Mouse (Mus musculus) megakaryocyte-erythroid progenitor cell, adult 5 weeks (primary cell): ENCODE results near the gene Stag3. TPM values are rescaled to one million over a fixed set of nuclear protein-coding genes. Genes with fewer than 3 reads are reported as not detected.

Experiments used
- polyA plus RNA-seq: library from polyadenylated mRNA; stranded (reverse); fragments of >175 nt; gene quantifications from 2 replicates; pipeline ENCODE4 v1.2.3, GENCODE M21; 2012

Stag3 gene
- polyA plus RNA-seq = 8.0 and 9.8 TPM in 2 replicates

GRCm38 (mm10) chr5:138279585-138280424 is at the start of gene Stag3, which contains the start of the genes Gm43720 and Gpc2:
Stag3 (plus strand) TSS chr5:138280240.
Gm43720 (minus strand) TSS chr5:138279958.
Gpc2 (minus strand) TSS chr5:138280005.

GRCm38 (mm10) chr5:138255353-138256093 is 24.5 kb upstream of the Stag3 start, which contains the start of gene Lamtor4:
Lamtor4 (plus strand) TSS chr5:138255482.

GRCm38 (mm10) chr5:138263260-138264206 is 16.5 kb upstream of the Stag3 start, which contains the start of gene BC037034:
BC037034 (minus strand) TSS chr5:138264033.

GRCm38 (mm10) chr5:138272409-138272923 is 7.6 kb upstream of the Stag3 start, which contains the start of gene Gal3st4:
Gal3st4 (minus strand) TSS chr5:138272840.

GRCm38 (mm10) chr5:138341661-138342060 is 61.6 kb downstream of the Stag3 start, which contains the start of gene Pvrig:
Pvrig (plus strand) TSS chr5:138341961.

Other genes starting within 250 kb of the Stag3 start
- 0.13 TPM in 1 of 2 replicates, not detected in the other for gene Smok3c, start 227.0 kb upstream of the Stag3 start, polyA plus RNA-seq
- gene Zkscan1, start 195.2 kb upstream of the Stag3 start, polyA plus RNA-seq = 1.0 and 1.1 TPM in 2 replicates
- 1.4 and 1.6 TPM in 2 replicates for gene Zscan21, start 163.3 kb upstream of the Stag3 start, polyA plus RNA-seq
- gene Zfp113, start 124.5 kb upstream of the Stag3 start, polyA plus RNA-seq = 0.29 and 0.35 TPM in 2 replicates
- gene Cops6, start 119.2 kb upstream of the Stag3 start, polyA plus RNA-seq = 111 and 113 TPM in 2 replicates
- gene Ap4m1, start 108.2 kb upstream of the Stag3 start, polyA plus RNA-seq = 29.7 and 34.6 TPM in 2 replicates
- 63.1 and 79.9 TPM in 2 replicates for gene Mcm7, start 107.8 kb upstream of the Stag3 start, polyA plus RNA-seq
- 27.4 and 28.8 TPM in 2 replicates for gene Taf6, start 92.8 kb upstream of the Stag3 start, polyA plus RNA-seq
- gene Cnpy4, start 92.8 kb upstream of the Stag3 start, polyA plus RNA-seq = 2.8 and 3.1 TPM in 2 replicates
- 5.2 and 7.1 TPM in 2 replicates for gene Mblac1, start 85.9 kb upstream of the Stag3 start, polyA plus RNA-seq
- 0.39 and 0.83 TPM in 2 replicates for gene Nxpe5, start 54.3 kb upstream of the Stag3 start, polyA plus RNA-seq
- 135 and 171 TPM in 2 replicates for gene Lamtor4, start 24.8 kb upstream of the Stag3 start, polyA plus RNA-seq
- gene BC037034, start 16.2 kb upstream of the Stag3 start, polyA plus RNA-seq = 210 and 248 TPM in 2 replicates
- gene Gal3st4, start 7.4 kb upstream of the Stag3 start, polyA plus RNA-seq = not detected in 2 replicates
- not detected in 2 replicates for gene Gm43720, start 282 bp upstream of the Stag3 start, polyA plus RNA-seq
- 5.9 and 8.4 TPM in 2 replicates for gene Gpc2, start 235 bp upstream of the Stag3 start, polyA plus RNA-seq
- gene Pvrig, start 61.7 kb downstream of the Stag3 start, polyA plus RNA-seq = not detected in 2 replicates
- 1.8 and 2.9 TPM in 2 replicates for gene Zfp157, start 161.2 kb downstream of the Stag3 start, polyA plus RNA-seq